ENCODE assay signal across 8 mouse cellular contexts in genomic region chr6:127769275-127770156, GRCm38 (mm10). TPM values are rescaled to one million over a fixed set of nuclear protein-coding genes. Genes with fewer than 3 reads are reported as not detected.
A peak's percentile ranks its signal among the peaks of the same experiment; 100 is the strongest.
DNase-seq lines count a peak whose midpoint lies in the region; ATAC-seq lines count a peak whose summit lies in the region.

Gene Prmt8, minus strand, starts transcription at chr6:127769472.

- no peak within 1 kb of the TSS for H3K27ac ChIP-seq in kidney, embryonic 15.5 days
- no peak within 1 kb of the TSS for H3K27ac ChIP-seq in intestine, embryonic 15.5 days
- H3K27ac ChIP-seq in midbrain, embryonic 12.5 days (replicated peaks), result peak within 1 kb of the TSS; percentile 82

- no peak within 1 kb of the TSS for H3K9ac ChIP-seq in kidney, embryonic 15.5 days
- no peak within 1 kb of the TSS for H3K9ac ChIP-seq in intestine, embryonic 15.5 days
- H3K9ac ChIP-seq in midbrain, embryonic 12.5 days (replicated peaks), result peak within 1 kb of the TSS; percentile 77

- no peak for ATAC-seq in kidney, embryonic 15.5 days (replicated peaks; ENCODE audit: low FRiP score)
- 0 out of 2 replicates have a peak, but pooled peaks have one; percentile 6 for ATAC-seq in intestine, embryonic 15.5 days
- ATAC-seq in midbrain, embryonic 12.5 days (ENCODE audit: low FRiP score, low read depth), result peak; percentile 59

- no peaks in the 10 kb centered on the region for H3K36me3 ChIP-seq in kidney, embryonic 15.5 days
- H3K36me3 ChIP-seq in intestine, embryonic 15.5 days, result no peaks in the 10 kb centered on the region
- H3K36me3 ChIP-seq in midbrain, embryonic 12.5 days, result no peaks in the 10 kb centered on the region

- H3K27me3 ChIP-seq in kidney, embryonic 15.5 days, result peaks cover 87% of the 10 kb centered on the region
- peaks cover 63% of the 10 kb centered on the region for H3K27me3 ChIP-seq in intestine, embryonic 15.5 days (replicated peaks)
- H3K27me3 ChIP-seq in midbrain, embryonic 12.5 days, result peaks cover 66% of the 10 kb centered on the region

- peak within 1 kb of the TSS; percentile 45 for H3K4me3 ChIP-seq in kidney, embryonic 15.5 days (replicated peaks)
- peak within 1 kb of the TSS; percentile 37 for H3K4me3 ChIP-seq in intestine, embryonic 15.5 days (replicated peaks)
- peak within 1 kb of the TSS; percentile 75 for H3K4me3 ChIP-seq in midbrain, embryonic 12.5 days

- 1% methylated on average over 28 of the region's 42 CpGs for WGBS in kidney, embryonic 15.5 days
- WGBS in intestine, embryonic 15.5 days, result under 1% methylated on average over 42 of the region's 42 CpGs
- 1% methylated on average over 40 of the region's 42 CpGs for WGBS in midbrain, embryonic 12.5 days

- H3K9me3 ChIP-seq in kidney, embryonic 15.5 days (replicated peaks), result no peaks in the 10 kb centered on the region
- no peaks in the 10 kb centered on the region for H3K9me3 ChIP-seq in intestine, embryonic 15.5 days
- H3K9me3 ChIP-seq in midbrain, embryonic 12.5 days, result no peaks in the 10 kb centered on the region

- DNase-seq in kidney, postnatal 25 days, result no peak
- peak; percentile 68 for DNase-seq in embryo, embryonic 11 days
- no peak for DNase-seq in spleen, postnatal 36 days (ENCODE audit: low spot score in 2 of 2)
- DNase-seq in urinary bladder, postnatal 25 days (ENCODE audit: low spot score), result no peak
- no peak for DNase-seq in kidney, postnatal 36 days

- peak within 1 kb of the TSS; percentile 89 for H3K4me2 ChIP-seq in kidney, embryonic 15.5 days
- peak within 1 kb of the TSS; percentile 74 for H3K4me2 ChIP-seq in intestine, embryonic 15.5 days (replicated peaks)
- peak within 1 kb of the TSS; percentile 98 for H3K4me2 ChIP-seq in midbrain, embryonic 12.5 days (replicated peaks)

- peaks cover 40% of the 10 kb centered on the region for H3K4me1 ChIP-seq in kidney, embryonic 15.5 days
- peaks cover 23% of the 10 kb centered on the region for H3K4me1 ChIP-seq in intestine, embryonic 15.5 days (replicated peaks)
- peaks cover 44% of the 10 kb centered on the region for H3K4me1 ChIP-seq in midbrain, embryonic 12.5 days

RNA-seq across cellular contexts. Expression of gene Prmt8, which starts in this region (rescaled TPM):
- polyA plus RNA-seq in kidney, embryonic 15.5 days (2015; fragmentation: Nextera tagmentation; extraction: Ambion mirVana), result 0.05 and 0.10 TPM in 2 replicates
- 0.06 and 0.08 TPM in 2 replicates for polyA plus RNA-seq in intestine, embryonic 15.5 days (2015; fragmentation: Nextera tagmentation; extraction: Ambion mirVana)
- 31.3 and 32.5 TPM in 2 replicates for polyA plus RNA-seq in midbrain, embryonic 12.5 days (2016; fragmentation: Nextera tagmentation; extraction: Ambion mirVana)

Comparison
In these comparisons a context has a peak if more than half of its experiments do, and no peak if none do; other contexts are left out.
1. RNA of gene Prmt8 (polyA plus RNA-seq): 31.3 to 32.5 TPM in midbrain, embryonic 12.5 days; 0.05 to 0.10 TPM in kidney, embryonic 15.5 days and 0.06 to 0.08 TPM in intestine, embryonic 15.5 days; every median in the first group is over 10 times any median in the second.
2. Peak in ATAC-seq, H3K4me3 ChIP-seq and H3K4me2 ChIP-seq in intestine, embryonic 15.5 days; RNA of the gene not detected or under 1 TPM.
3. Peak in every context shown above with its lines, with median percentiles within 50 percentile points of each other: H3K4me2 ChIP-seq and H3K4me3 ChIP-seq.